Mouse (Mus musculus): ENCODE measurements around the gene Cd84.

DNA sequence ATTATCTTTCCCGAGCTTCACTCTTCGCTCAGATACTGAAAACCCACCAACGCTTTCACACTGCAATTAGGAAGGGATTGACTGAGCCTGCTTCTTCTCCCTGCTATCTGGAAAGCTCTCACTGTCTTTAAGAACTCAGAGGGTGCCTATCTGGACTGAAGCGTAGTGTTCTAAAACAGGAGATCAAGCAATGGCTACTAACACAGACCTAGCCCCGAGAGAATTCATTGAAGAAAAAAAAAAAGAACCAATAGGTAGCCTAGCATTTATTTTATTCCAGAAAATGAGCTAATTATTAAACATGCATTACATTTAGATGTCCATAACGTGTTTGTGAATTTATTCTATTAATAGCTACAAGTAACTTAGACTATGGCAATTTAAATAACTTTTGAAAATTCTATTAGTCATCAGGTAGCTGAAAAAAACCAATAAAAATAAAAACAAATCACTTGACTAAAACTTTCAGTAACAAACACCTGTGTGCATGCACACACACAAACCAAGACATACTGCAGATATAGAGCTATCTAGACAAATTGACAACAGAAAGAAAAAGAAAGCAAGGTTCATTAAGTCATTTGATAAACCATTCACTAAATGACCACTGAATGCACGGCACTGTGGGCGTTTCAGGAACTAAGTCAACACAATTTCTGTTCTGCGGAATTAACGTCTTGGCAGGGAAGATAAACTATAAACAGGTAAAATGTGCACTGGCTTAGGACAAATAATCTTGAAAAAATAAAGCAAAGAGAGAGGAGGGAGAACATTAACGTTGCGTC lies 78.8 kb downstream of the Cd84 start:
- no peak for TF ChIP-seq CTCF (IDR thresholded peaks at IDR 0.05; ENCODE audit: extremely low read depth, insufficient read depth, low read length)
- no peak for TF ChIP-seq POLR2A (IDR thresholded peaks at IDR 0.05; ENCODE audit: extremely low read depth, insufficient read depth, low read length)
